Mouse (Mus musculus) small intestine, adult 2 months (tissue): ENCODE data around the gene Sema4c.

ENCODE experiments used
- CTCF ChIP-seq: fragments of 200-500 bp; IDR thresholded peaks from 2 replicates; pipeline ENCODE4 v1.5.1; 2012; ENCODE audit warnings: low read depth, mild to moderate bottlenecking, control low read depth, inconsistent platforms, low read length, moderate library complexity, mixed read lengths; ENCODE audit not compliant: insufficient replicate concordance, insufficient read length; ENCODE audit errors: extremely low read depth
- POLR2A ChIP-seq: fragments of 200-500 bp; IDR thresholded peaks from 2 replicates; pipeline ENCODE4 v1.6.1; 2012; ENCODE audit warnings: low read depth, mild to moderate bottlenecking, control low read depth, inconsistent platforms, low read length, moderate library complexity

DNA sequence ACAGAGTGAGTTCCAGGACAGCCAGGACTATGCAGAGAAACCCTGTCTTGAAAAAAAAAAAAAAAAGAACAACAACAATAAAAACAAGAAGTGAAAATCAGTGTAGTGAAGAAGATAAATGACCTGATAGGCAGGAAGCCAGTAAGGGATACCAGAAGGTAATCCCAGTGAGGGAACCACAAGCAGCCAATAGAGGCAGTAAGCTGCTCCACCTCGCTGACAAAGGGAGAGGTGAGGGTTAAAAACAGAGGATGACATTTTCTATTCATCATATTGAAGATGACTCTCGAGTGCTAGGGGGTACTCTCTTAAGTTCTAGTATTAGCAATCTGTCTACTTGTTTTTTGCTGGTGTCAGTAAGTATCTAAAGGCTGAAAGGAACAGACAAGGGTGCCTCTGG is 40.3 kb upstream of the Sema4c start:
- TF ChIP-seq POLR2A (no peak), CTCF (no peak)
